Mouse (Mus musculus): Measurements from ENCODE around the gene Rad1.
"Not testable (repeated sequence)": the region's sequence is repeated elsewhere in the genome, so short reads cannot be mapped to it uniquely, and the experiment has no call there.

Rad1 gene

DNA sequence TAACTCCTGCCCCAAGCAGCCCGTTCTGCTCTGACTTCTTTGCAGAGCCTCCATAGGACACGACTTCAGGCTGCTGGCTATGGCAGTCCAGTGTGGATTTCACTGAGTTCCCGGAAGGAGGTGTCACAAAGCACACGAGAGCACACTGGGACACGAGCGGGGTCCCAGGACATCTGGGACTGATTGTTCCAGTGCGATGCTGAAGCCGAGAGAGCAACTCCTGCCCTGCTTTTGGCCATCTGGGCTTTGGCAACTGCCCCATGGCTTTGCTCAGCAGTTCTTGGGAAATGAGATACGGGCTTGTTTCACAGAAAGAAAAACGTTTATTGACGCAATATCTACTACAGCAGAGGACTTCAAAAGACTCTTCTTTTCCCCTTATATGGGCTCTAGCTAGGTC is 20.3 kb downstream of the Rad1 start:
- no peak for DNase-seq (ENCODE audit: low read depth, low spot score)

DNA sequence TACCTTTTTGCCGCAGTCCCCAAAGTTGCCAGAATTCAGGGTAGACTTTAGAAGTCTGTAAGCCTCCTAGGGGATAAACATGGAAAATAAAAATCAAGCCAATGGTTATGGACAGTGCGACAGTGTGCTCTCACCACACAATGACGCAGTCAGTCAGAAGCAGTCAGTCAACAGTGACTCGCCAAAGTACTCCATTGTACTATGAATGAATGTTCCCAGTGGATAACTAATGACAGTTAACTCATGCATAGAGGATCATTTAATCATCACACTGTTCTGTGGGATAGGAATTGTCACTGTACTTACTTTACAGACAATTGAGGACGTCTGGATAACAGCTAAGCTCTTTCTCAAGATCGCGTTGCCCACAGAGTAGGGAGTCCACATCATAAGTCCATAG is 29.3 kb downstream of the Rad1 start:
- DNase-seq (ENCODE audit: low read depth, low spot score), result no peak

- no peak for DNase-seq (ENCODE audit: low read depth, low spot score)
These were observed 40.1 kb downstream of the Rad1 start for GRCm38 (mm10) chr15:10525896-10526295.

DNA sequence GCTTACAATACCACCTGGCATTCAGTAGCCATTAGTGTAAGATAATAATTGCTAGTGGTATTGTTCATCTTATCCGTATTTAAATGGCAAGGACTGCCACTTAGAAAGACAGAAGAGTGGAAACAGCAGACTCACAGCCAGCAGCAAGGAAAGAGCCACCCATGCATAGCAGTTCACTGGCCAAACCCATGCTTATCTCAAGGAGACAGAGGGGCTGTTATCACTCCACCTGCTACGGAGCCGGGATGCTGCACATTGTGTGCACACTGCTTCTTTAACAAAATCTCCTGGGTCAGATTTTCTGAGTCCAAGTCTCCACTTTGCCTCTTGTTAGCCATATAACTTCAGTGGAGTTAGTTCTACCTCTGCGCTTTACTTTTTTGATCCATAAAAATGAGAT is 45.5 kb downstream of the Rad1 start:
- DNase-seq (ENCODE audit: low read depth, low spot score), result no peak

- not testable (repeated sequence) for DNase-seq (ENCODE audit: low read depth, low spot score)
These were observed 47.5 kb downstream of the Rad1 start for GRCm38 (mm10) chr15:10533361-10533760.

DNA sequence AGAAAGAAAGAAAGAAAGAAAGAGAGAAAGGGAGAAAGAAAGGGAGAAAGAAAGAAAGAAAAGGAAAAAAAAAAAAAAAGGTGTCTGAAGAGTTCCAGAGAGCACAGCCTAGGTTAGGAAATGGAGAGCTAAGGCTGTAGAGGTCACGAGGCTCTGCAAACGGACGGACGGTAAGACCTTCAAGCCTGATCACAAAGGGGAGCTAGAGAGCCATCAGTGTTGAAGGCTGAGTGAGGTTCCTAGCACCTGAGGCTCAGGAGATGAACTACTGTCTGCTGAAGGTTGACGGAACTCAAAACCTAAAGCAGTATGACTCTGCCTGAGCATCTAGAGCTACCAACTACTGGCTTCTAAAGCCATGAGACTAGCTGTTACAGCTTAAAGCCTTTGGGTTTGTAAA is 48.8 kb downstream of the Rad1 start:
- no peak for DNase-seq (ENCODE audit: low read depth, low spot score)

DNA sequence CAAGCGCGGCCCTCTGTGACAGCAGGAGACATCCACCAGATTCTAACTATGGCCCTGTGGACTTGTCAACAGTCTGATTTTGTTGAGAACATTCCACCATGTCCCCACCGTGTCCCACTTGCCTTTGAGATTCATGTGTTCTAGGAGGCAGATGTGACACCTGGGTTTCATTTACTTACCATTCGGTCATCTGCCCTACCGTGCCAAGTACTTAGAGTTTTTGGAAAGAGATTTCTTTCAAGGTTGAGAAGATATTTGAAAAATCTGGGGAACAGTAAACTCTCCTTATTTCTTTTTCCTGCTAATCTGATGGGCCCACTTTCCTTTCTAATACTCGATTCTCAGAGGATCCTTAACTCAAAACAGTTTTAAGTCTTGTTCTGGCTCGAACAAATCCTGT is 50.2 kb downstream of the Rad1 start:
- DNase-seq (ENCODE audit: low read depth, low spot score), result no peak

- DNase-seq (ENCODE audit: low read depth, low spot score), result no peak
These were observed 54.7 kb downstream of the Rad1 start for GRCm38 (mm10) chr15:10540271-10541088.

All from retina, postnatal 7 days (tissue).